Mouse (Mus musculus): ENCODE measurements at regions not wholly inside any gene's neighbourhood (a gene's known extent, or its start where the extent isn't known, plus 50 kb on each side); places are given as distances from the start of the nearest gene placed in this dataset.

DNA sequence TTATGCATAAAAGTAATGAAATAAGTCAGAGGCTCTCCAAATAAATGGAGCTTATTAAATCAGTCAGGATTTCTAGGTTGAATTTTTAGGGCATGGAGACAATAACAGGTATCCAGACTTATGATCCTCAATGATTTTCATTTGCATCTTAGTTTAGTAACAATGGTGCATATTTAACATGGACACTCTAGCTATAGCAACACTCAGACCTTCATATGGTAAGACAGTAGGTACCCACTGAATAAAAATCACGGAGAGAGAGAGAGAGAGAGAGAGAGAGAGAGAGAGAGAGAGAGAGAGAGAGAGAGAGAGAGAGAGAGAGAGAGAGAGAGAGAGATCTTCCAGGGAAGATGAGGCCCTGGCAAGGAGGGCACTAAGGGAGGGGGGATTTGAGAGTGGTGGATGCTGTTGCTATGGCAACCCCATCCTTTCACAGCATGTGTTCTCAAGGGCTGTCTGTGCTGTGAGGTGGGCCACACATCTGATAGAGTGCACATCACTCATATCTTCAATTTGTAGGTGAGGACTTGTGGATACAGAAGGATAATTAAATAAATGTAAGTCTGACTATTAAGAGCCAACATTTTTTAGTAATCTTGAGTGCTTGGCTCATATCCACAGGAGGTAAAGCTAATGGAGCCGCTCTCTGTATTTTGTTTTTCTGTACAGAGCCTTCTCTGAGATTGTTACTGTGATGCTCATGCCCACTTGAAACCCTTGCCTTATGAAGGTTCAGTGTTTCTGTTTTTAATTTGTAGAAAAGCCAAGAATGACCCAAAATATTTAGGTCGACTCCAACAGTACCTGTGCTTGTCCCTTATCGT lies 227.7 kb downstream of the Otor start:
- no peak for DNase-seq

DNA sequence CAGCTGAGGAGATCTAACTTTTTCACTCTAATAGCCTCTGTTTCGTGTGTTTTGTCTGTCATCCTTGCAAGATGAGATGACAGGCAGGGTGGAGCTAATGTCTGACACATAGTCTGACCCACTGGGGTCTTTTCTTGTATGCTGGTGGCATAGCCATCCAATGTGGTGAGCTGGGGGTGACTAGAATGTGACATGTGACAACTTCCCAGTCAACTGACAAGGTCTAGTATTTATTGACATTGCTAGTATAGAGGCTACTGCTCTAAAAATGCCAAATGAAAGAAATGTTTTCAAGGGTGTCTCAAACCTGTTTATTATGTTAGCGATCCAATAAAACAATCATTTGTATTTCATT lies 228.3 kb downstream of the Otor start:
- no peak for DNase-seq

GRCm38 (mm10) chr2:143325486-143325885 lies 220.5 kb upstream of the Pcsk2 start:
- DNase-seq = no peak

DNA sequence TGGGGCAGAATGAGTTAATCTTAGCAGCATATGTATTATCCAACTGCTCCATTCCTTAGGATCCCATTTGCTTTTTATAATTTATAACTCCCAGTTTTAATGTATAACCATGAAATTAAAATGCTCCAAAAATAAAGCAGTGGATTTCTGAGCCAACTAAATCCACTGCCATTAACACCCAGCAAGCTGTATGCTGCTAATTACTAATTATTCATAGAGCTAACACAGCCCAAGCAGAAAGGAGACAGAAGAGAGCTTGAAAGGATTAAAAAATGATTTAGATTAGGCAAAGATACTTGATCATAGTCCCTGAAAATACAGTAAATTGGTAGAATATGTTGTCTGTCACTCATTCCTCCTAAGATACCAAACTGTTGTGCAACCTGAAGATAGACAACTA lies 213.9 kb upstream of the Pcsk2 start:
- no peak for DNase-seq

- no peak for DNase-seq
These were observed 205.6 kb upstream of the Pcsk2 start for GRCm38 (mm10) chr2:143340364-143340763.

DNA sequence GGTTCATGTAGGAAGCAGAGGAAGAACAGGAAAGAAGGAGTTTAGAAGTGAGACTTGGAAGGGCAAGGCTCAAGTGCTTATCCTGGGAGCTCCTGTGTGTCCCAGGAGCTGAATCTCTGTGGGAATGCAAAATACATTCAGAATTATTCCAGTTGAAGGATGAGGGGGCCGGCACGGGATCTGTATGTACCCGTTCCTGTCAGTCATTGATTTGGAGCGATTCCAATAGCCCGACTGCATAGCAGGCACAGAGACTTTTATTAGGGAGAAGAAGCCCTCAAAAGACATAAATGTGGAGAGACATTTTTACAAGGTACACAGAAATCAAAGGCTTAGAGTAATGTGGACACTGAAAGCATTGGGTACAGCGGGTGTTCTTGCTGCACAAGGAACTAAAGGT lies 181.8 kb upstream of the Pcsk2 start:
- DNase-seq = no peak

DNA sequence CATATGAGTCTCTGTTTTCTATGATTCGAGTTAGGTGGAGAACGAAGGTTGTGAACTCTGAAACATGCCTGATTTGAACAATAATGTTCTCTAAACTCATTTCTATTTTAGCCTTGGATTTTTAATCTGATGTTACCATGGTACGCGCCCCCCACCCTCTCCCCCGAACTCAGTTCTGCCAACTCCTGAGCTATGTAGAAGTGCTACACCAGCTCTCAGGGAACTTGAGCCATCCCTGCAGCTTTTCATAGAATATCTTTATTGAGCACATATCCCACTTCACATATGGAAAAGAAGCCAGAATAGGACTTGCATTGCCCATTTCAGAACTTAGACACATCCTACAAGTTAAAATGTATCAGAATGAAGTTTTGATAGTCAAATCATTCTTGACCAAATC lies 180.0 kb upstream of the Pcsk2 start:
- DNase-seq = no peak
